Mouse (Mus musculus) C2C12 (cell line): ENCODE data around the gene Nckap5l.

Experiments
- CEBPB ChIP-seq: IDR thresholded peaks from one replicate; pipeline ENCODE4 v1.6.1; 2011; ENCODE audit warnings: low read depth, mild to moderate bottlenecking, control low read depth, moderate library complexity
- CTCF ChIP-seq: IDR thresholded peaks from one replicate; pipeline ENCODE4 v1.5.1; 2011; ENCODE audit not compliant: control insufficient read depth, insufficient read depth, insufficient read length
- FOSL1 ChIP-seq: IDR thresholded peaks from one replicate; pipeline ENCODE4 v1.8.0; 2011; ENCODE audit warnings: mild to moderate bottlenecking, low read length; ENCODE audit not compliant: poor library complexity, insufficient read depth, severe bottlenecking
- MAX ChIP-seq: IDR thresholded peaks from one replicate; pipeline ENCODE4 v1.6.1; 2011; ENCODE audit warnings: mild to moderate bottlenecking, control low read depth
- MYOG ChIP-seq: IDR thresholded peaks from one replicate; pipeline ENCODE4 v1.6.1; 2011; ENCODE audit not compliant: control insufficient read depth, insufficient read length; ENCODE audit errors: extremely low read depth
- USF1 ChIP-seq: IDR thresholded peaks from one replicate; pipeline ENCODE4 v1.6.1; 2011; ENCODE audit warnings: low read depth, mild to moderate bottlenecking, control low read depth, moderate library complexity

- TF ChIP-seq CTCF (no peak), MAX (no peak), USF1 (no peak), CEBPB (no peak), MYOG (no peak), FOSL1 (no peak)
Observed at GRCm38 (mm10) chr15:99375036-99375435, 82.5 kb downstream of the Nckap5l start.
